Mouse (Mus musculus) testis, adult 2 months (tissue): ENCODE results near the gene Dnajc15.

ENCODE experiments used
- CTCF ChIP-seq: fragments of 200-500 bp; IDR thresholded peaks from 2 replicates; pipeline ENCODE4 v1.5.1; 2012; ENCODE audit warnings: low read depth, mild to moderate bottlenecking, inconsistent platforms, low read length, moderate library complexity; ENCODE audit not compliant: control insufficient read depth, insufficient read depth, insufficient replicate concordance
- POLR2A ChIP-seq: fragments of 200-500 bp; IDR thresholded peaks from 2 replicates; pipeline ENCODE4 v1.6.1; 2012; ENCODE audit warnings: low read depth, mild to moderate bottlenecking, inconsistent platforms, low read length, moderate library complexity; ENCODE audit not compliant: control insufficient read depth

DNA sequence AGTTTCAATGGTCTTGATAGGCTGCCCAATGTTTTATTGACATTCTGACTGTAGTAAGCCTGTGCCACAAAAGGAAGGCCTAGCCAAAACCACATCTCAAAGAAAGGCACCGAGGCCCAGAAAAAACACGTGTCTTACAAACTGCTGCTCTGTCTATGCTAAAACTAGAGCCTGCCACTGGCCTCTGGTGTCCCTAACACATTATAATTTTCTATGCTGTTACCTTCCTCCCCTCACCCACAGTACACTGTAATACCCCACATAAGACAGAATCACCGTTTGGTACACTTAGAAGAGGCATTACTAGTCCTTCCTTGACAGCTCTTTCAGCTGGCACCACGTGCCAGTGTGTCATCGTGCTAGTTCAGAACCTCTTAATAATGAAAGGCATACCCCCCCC, 7.3 kb downstream of the Dnajc15 start:
- no peak for TF ChIP-seq CTCF
- TF ChIP-seq POLR2A = no peak
